Mouse (Mus musculus) NIH3T3 (cell line): ENCODE measurements at regions not wholly inside any gene's neighbourhood (a gene's known extent, or its start where the extent isn't known, plus 50 kb on each side); places are given as distances from the start of the nearest gene placed in this dataset.

Experiments used
- DNase-seq: peaks from one replicate; pipeline ENCODE4 v3.0.0-alpha.2; 2012; ENCODE audit warnings: low read depth

DNA sequence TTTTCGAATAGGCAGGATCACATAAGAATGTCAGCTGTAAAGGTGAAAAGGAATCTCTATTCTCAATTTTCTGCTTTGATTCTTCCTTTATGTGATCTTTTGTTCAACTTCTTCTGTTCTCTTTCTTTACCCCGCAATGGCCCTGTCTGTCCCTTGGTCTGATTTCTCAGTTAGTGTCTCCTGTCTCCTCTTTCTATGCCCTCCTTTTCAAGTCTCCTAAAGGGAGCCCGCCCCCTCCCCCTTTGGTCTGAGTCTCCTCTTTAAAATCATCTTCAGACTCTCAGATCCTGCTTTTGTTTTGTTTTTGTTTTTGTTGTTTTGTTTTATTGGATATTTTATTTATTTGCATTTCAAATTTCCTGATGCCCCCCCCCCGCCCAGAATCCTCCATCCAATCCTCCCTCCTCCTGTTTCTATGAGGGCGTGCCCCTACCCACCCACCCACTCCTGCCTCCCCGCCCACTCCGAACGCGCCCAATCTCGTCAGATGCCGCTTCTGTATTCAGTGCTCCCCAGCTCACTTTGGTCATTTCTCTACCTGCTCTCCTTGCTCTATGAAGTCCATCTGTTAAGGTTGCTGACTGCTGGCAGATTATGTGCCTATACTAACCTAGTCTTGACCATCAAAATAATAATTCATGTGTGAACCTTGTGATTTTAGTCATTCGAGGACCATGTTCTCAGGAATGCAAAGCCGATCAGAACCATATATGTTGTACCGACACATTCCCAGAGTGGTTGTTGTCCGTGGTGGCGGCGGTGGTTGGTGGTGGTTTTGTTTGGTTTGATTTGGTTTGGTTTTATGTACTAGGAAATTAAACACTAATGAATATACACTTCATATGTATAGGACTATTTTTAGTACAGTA is 487.9 kb upstream of the Adam24 start:
- DNase-seq = no peak

DNA sequence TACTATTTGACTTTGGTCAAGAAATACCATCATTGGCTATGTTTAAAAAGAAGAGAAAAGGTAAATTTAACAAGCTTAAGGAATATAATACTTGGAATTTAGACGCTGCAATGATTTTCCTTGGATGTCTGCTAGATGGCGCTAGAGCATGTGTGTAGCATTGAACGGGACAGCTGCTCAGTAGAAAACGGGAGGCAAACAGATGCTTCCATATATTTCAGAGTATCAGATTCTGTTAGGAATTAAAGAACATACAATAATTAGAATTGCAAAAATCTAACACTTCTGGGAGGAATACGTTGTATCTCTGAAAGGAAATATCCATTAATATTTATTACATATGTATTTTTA is 487.3 kb upstream of the Adam24 start:
- peak; percentile 69 for DNase-seq

DNA sequence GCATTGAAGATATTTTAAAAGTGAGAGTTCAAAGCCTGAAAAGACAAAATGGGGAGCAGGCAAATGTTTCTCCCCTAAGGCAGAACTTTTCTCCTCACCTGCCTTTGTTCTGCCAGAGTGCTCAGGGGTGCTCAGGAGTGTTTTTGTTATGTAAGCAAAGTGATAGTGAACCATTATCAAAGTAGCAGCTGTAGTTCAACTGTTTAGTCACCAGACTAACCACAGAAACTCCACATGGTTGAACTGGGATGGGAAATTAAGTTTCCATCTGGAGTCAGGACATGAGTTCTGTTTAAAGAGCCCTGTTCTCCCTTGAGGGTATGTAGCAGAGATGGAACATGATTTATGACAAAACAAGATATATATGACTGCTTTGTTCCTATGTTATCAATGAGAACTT is 482.6 kb upstream of the Adam24 start:
- DNase-seq = no peak

DNA sequence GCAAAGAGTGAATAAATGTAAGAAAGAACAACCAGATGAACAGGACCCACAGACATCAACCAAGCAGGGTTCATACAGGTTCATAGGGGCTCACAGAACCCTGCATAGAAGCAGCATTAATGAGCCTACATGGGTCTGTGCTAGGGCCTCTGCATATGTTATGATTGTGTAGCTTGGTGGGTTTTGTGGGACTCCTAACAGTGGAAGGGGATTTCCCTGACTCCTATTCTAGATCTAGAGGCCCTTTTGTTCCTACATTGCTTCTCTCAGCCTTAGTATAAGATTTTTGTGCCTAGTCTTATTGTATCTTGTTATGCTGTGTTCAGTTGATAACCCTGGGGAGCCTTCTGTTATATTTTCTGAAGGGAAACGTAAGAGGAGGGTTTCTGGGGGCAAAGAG is 481.7 kb upstream of the Adam24 start:
- no peak for DNase-seq

DNA sequence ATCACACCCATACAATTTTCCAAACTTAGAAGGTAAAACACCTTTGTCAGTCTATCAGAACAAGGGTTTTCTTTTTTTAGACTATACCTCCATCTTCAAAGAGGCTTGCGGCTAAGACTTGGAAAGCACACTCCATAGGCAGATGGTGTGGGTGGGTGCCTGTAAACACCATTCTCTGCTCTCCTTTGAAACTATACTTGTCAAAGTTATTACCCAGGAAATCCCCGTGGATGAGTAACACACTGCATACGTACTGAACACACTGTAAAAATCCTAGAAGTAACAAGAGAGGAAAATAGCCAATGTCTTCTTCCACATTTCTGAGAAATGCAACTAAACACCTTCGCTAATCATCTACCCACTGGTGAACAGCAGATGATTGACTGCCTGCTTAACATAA is 464.0 kb upstream of the Adam24 start:
- no peak for DNase-seq

DNA sequence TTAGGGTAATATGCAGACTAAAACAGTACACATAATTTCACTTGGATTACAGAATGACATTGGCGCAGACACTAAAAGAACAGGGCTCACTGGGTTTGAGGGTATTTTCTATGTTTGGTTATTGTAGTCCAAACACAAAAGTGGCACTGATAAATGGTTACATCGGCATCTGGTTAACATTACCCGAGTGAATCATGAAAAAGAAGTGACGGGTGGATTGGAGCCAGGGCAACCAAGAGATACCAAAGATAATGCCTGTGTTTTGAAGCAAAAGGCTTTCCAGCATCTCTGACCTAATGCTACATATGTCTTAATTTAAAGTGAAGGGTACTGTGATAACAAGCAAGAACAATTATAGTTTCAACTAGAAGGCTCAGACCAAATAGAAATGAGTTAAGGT is 451.4 kb upstream of the Adam24 start:
- no peak for DNase-seq

DNA sequence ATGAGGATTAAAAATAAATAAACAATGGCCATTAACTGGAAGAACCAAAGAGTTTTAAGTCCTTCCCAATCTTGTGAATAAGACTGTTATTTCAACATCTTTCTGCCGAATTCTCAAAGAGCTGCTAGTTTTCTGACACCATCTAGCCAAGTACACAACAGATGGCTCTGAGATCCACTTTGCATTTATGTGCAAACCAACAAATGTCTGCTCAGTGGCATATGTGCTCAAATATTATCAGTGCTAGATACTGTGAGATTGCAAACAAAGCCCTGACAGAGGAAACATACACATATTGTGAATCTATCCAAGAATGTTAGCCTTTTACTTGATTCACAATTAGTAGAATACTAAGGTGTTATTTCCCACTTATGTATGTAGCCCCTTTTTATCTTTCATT is 447.6 kb upstream of the Adam24 start:
- no peak for DNase-seq
